Mouse (Mus musculus): ENCODE measurements around the gene Rab31. TPM values are rescaled to one million over a fixed set of nuclear protein-coding genes. Genes with fewer than 3 reads are reported as not detected.
A peak's percentile ranks its signal among the peaks of the same experiment; 100 is the strongest.

Gene Rab31
- polyA plus RNA-seq, 1 experiment from 2014 or later = 73.0 TPM

DNA sequence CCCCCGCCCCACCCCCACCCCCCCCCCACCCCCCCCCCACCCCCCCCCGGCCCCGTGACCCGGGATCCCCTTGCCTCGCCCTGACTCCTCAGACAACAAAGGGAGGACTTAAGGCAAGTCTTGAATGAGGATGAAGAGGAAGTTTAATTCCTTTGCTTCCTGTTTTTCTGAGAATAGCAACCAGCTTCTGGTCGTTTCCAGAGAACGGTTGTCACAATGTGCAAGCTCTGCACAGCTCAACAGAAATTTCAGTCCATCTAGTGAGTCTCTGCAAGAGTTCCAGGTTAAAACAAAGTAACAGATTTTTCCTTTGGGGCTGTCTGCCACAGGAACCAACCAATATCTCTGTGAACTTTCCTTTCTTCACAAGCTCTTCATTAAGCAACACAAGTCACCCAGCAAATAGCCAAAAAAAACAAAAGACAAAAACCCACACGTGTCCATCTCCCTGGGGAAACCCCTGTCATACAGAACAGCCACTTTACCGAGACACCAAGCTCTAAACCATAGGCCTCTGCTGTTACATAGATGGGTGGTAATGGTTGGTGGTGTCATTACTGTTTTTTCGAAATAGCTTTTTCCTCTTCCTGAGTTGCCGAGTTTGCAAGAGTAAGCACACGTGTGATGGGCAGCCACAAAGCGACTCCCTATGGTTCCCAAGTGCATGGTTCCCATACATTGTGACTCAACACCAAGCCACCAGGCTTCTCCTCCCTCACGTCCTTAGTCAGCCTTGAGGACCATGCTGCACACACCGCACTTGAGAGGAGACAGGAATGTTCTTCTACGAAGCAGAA, 42.4 kb downstream of the Rab31 start:
- H3K27ac ChIP-seq = no peak overlapping the region
- H3K9ac ChIP-seq = no peak overlapping the region
- H3K36me3 ChIP-seq = no peaks in the 10 kb centered on the region
- H3K9me3 ChIP-seq = no peaks in the 10 kb centered on the region
- no peak overlapping the region for H3K4me2 ChIP-seq
- no peaks in the 10 kb centered on the region for H3K4me1 ChIP-seq (replicated peaks)
- no peak overlapping the region for H3K4me3 ChIP-seq
- no peaks in the 10 kb centered on the region for H3K27me3 ChIP-seq
- 75% methylated on average over 16 of the region's 16 CpGs for WGBS
- no peak for ATAC-seq (ENCODE audit: low FRiP score)

DNA sequence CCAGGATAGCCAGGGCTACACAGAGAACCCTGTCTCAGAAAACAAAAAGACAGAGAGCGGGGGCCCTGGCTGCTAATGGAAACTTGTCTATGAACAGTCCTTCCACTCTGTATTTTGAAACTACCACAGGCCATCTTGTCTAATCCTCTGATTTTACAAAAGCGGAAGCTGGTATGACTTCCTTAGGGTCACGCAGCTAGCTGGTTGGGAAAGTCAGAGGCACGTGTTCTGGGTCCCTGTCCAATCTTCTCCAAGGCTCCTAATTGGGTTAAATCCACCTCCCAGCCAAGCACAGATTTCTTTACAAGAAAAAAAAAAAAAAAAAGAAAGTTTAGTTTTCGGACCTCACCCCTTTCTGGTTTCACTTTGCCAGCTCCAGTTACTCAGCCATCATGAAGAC, 45.8 kb downstream of the Rab31 start:
- H3K9me3 ChIP-seq = no peaks in the 10 kb centered on the region
- ATAC-seq (ENCODE audit: low FRiP score) = no peak
- WGBS = 89% methylated on average over 5 of the region's 5 CpGs
- H3K36me3 ChIP-seq = peaks cover 6% of the 10 kb centered on the region
- H3K27ac ChIP-seq = no peak overlapping the region
- H3K4me1 ChIP-seq (replicated peaks) = peaks cover 6% of the 10 kb centered on the region; the same call in 1 of the 2 replicates
- no peak overlapping the region for H3K4me2 ChIP-seq
- no peaks in the 10 kb centered on the region for H3K27me3 ChIP-seq
- H3K9ac ChIP-seq = no peak overlapping the region
- H3K4me3 ChIP-seq = no peak overlapping the region

DNA sequence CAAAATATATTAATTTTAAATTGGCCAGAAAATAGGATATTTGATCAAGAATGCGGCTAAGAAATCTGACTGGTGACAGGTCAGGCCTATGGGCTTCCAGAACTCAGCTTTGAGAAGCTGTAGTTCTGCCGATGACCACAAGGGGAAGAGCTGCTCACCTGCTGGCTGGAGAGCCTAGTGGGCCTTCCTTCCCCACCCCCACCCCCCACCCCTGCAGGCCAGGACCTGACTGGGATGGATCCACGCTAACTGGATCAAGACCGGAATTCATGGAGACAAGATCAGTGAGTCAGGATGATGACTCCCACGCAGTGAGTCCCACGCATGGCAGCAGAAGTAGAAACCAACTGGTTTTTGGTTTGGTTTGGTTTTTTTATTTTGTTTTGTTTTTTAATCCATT, 46.3 kb downstream of the Rab31 start:
- H3K4me1 ChIP-seq (replicated peaks) = peaks cover 6% of the 10 kb centered on the region; the same call in 1 of the 2 replicates
- H3K27ac ChIP-seq = 0 out of 2 replicates have a peak overlapping the region, but pooled peaks have one; percentile 18
- no peak overlapping the region for H3K4me2 ChIP-seq
- H3K36me3 ChIP-seq = peaks cover 11% of the 10 kb centered on the region
- no peak for ATAC-seq (ENCODE audit: low FRiP score)
- WGBS = 82% methylated on average over 6 of the region's 6 CpGs
- H3K27me3 ChIP-seq = no peaks in the 10 kb centered on the region
- no peaks in the 10 kb centered on the region for H3K9me3 ChIP-seq
- H3K4me3 ChIP-seq = no peak overlapping the region
- H3K9ac ChIP-seq = no peak overlapping the region

DNA sequence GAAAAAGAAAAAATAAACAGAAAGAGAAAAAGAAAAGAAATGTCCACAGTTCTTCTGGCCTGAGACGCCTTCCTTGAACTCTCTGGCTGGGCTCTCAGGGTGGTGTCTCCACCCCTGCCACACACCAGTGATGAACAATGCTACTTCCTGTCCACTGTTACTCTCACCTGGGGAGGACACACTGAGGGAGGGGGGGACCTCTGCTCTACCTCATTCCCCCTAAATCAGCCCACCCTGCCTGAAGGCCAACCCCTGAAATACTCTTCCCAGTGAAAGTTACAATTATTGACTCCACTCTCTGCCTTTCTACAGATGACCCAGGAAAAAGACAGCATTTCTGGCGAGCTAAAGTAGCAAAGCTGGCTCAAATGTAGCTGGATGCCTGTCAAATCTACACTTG, 46.7 kb downstream of the Rab31 start:
- 0 out of 2 replicates have a peak overlapping the region, but pooled peaks have one; percentile 18 for H3K27ac ChIP-seq
- no peak overlapping the region for H3K4me2 ChIP-seq
- peaks cover 12% of the 10 kb centered on the region for H3K36me3 ChIP-seq
- no peaks in the 10 kb centered on the region for H3K27me3 ChIP-seq
- H3K4me1 ChIP-seq (replicated peaks) = peaks cover 6% of the 10 kb centered on the region; the same call in 1 of the 2 replicates
- no peak for ATAC-seq (ENCODE audit: low FRiP score)
- H3K4me3 ChIP-seq = no peak overlapping the region
- no peak overlapping the region for H3K9ac ChIP-seq
- no peaks in the 10 kb centered on the region for H3K9me3 ChIP-seq
- 55% methylated on average over 2 of the region's 2 CpGs for WGBS

DNA sequence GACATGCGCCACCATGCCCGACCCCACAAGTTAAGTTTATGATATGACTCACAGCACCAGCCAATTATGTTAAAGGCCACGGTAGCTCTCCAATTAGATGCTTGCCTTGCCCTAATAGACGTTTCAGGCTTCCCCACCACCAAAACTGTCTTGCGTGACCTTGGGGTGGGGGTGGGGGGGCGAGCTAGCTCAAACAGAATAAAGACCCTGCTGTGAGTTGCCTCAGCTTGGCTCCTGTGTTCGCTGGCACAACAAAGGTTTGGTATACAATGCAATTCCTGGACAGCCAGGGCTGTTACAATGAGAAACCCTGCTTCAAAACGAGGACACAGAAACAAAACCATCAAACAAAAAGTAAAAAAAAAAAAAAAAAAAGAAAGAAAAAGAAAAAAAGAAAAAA, 47.2 kb downstream of the Rab31 start:
- Histone ChIP-seq H3K4me3 (no peak overlapping the region), H3K27me3 (no peaks in the 10 kb centered on the region), H3K9me3 (no peaks in the 10 kb centered on the region), H3K36me3 (peaks cover 16% of the 10 kb centered on the region), H3K9ac (no peak overlapping the region), H3K4me2 (no peak overlapping the region), H3K4me1 (replicated peaks) (peaks cover 6% of the 10 kb centered on the region; the same call in 1 of the 2 replicates), H3K27ac (no peak overlapping the region)
- WGBS = 27% methylated on average over 8 of the region's 8 CpGs
- ATAC-seq (ENCODE audit: low FRiP score) = no peak

DNA sequence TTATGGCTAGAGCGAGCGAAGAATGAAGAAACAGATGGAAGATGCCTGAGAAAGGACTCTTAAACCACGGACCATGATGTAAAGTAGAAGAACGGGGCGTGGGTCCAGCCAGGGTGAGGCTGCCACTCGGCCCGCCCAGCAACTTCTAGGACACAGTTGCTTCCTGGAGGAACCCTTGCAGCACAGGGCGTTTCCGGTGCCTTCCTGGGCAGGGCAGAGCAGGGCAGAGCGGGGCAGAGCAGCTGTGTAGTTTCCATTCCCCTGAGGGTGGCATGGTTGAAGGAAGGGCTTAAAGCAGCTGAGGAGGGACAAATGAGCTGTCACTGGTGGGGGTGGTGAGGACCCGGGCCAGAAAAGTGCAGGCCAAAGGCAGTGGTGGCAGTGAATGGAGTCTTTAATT, 48.3 kb downstream of the Rab31 start:
- Histone ChIP-seq H3K27ac (no peak overlapping the region), H3K4me2 (no peak overlapping the region), H3K4me3 (no peak overlapping the region), H3K36me3 (peaks cover 26% of the 10 kb centered on the region), H3K9me3 (no peaks in the 10 kb centered on the region), H3K4me1 (replicated peaks) (peaks cover 6% of the 10 kb centered on the region; the same call in 1 of the 2 replicates), H3K9ac (no peak overlapping the region), H3K27me3 (no peaks in the 10 kb centered on the region)
- 80% methylated on average over 10 of the region's 11 CpGs for WGBS
- ATAC-seq (ENCODE audit: low FRiP score) = no peak

DNA sequence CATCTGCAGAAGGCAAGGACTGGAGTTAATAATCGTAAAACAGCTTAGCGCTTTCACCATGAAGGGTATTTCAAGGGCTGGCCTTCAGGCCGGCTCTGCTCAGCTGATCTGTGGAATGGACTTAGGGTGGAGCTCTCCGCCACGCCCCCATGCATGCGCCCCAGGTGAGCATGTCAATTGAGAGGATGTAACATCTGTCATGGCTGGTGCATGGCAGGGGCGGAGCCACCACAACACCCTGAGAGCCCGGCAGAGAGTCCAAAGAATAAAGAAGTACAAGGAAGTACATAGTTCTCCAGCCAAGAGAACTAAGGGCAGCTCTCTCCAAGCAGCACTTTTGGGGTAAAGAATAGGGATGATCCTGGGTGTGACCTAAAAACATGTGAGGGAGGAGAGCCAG, 48.9 kb downstream of the Rab31 start:
- Histone ChIP-seq H3K36me3 (peaks cover 26% of the 10 kb centered on the region), H3K4me3 (no peak overlapping the region), H3K9me3 (no peaks in the 10 kb centered on the region), H3K9ac (no peak overlapping the region), H3K4me2 (no peak overlapping the region), H3K27me3 (no peaks in the 10 kb centered on the region), H3K27ac (no peak overlapping the region), H3K4me1 (replicated peaks) (peaks cover 6% of the 10 kb centered on the region; the same call in 1 of the 2 replicates)
- 91% methylated on average over 8 of the region's 8 CpGs for WGBS
- no peak for ATAC-seq (ENCODE audit: low FRiP score)

DNA sequence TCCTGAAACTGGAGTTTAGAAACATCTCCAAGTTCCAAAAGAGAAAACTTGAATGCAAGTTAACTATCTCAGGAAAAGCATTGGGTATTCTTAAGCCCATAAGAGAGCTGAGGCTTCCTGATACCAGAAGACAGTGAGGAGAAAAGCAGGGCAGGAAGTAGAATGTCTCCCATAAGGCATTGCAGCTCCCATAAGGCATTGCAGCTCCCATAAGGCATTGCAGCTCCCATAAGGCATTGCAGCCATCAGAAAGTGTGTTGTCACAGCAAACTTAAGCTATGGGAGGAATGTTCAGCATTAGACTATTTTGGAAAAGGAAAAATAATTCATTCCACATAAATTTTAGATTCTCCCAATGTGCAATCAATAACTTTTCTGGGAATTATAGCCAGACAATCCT, 51.2 kb downstream of the Rab31 start:
- H3K27me3 ChIP-seq = no peaks in the 10 kb centered on the region
- H3K9me3 ChIP-seq = no peaks in the 10 kb centered on the region
- no peak overlapping the region for H3K9ac ChIP-seq
- peaks cover 37% of the 10 kb centered on the region for H3K36me3 ChIP-seq
- no peak overlapping the region for H3K4me2 ChIP-seq
- no peak overlapping the region for H3K4me3 ChIP-seq
- ATAC-seq (ENCODE audit: low FRiP score) = no peak
- peaks cover 6% of the 10 kb centered on the region; the same call in 1 of the 2 replicates for H3K4me1 ChIP-seq (replicated peaks)
- H3K27ac ChIP-seq = no peak overlapping the region

DNA sequence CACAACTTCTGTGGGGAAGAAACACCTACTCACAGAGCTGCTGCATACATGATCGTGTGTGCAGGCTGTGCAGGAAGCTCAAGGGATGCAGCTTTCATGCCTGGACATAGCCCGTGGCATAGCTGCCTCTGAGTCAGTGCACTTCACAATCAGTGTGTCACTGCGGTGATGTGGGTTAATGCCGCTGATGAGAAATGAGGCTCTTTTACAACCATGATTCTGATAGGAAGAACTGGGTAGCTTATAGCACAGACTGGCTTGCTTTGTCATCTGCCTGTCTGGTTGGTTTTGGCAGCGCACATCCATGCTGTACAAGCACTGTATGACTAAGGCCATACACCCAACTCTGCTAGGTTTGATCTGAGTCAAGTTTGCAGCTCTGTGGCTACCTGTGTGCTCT, 52.7 kb downstream of the Rab31 start:
- WGBS = 92% methylated on average over 5 of the region's 5 CpGs
- Histone ChIP-seq H3K36me3 (peaks cover 42% of the 10 kb centered on the region), H3K4me1 (replicated peaks) (peaks cover 6% of the 10 kb centered on the region; the same call in 1 of the 2 replicates), H3K4me3 (no peak overlapping the region), H3K27me3 (no peaks in the 10 kb centered on the region), H3K9ac (no peak overlapping the region), H3K9me3 (no peaks in the 10 kb centered on the region), H3K27ac (no peak overlapping the region), H3K4me2 (no peak overlapping the region)
- ATAC-seq (ENCODE audit: low FRiP score) = no peak

DNA sequence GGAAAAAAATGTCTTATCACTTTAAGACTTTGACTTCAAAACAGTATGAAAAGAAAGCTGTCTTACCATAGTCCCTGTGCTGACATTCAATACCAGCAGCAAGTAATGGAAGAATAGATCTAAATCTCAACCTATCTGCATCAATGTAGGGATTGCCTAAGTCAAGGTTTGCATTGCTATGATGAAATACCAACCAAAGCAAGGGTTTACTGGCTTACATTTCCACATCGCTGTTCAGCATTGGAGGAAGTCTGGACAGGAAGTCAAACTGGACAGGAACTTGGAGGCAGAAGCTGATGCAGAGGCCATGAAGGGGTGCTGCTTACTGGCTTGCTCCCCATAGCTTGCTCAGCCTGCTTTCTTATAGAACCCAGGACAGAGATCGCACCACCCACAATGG, 54.0 kb downstream of the Rab31 start:
- 94% methylated on average over 2 of the region's 2 CpGs for WGBS
- peaks cover 46% of the 10 kb centered on the region for H3K36me3 ChIP-seq
- H3K27ac ChIP-seq = no peak overlapping the region
- no peaks in the 10 kb centered on the region for H3K4me1 ChIP-seq (replicated peaks)
- no peak for ATAC-seq (ENCODE audit: low FRiP score)
- H3K4me3 ChIP-seq = no peak overlapping the region
- no peaks in the 10 kb centered on the region for H3K9me3 ChIP-seq
- no peaks in the 10 kb centered on the region for H3K27me3 ChIP-seq
- no peak overlapping the region for H3K4me2 ChIP-seq
- no peak overlapping the region for H3K9ac ChIP-seq

DNA sequence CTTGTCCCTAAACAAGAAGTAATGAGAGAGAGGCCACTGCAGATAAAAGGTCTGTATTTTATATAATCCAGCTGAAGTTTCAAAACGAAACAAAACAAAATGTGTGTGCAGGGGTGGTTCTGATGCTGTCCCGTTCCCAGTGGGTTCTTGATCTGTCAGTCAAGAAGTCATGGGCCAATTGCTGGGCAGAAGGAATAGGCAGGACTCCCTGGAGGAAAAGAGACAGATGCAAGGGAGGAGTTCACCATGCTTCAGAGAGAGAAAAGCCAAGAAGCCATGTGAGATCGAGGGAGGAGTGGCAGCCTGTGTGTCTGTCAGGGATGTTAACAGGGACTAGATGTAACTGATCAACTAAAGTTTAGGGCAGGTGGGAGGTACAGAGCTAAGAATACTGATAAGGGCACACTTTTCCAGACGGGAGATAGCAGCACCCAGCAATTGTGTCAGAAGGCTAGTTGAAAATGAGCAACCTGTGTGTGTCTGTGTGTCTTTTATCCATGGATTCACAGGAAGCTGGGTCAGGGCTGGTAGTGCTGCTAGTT, 54.8 kb downstream of the Rab31 start:
- no peaks in the 10 kb centered on the region for H3K27me3 ChIP-seq
- no peak for ATAC-seq (ENCODE audit: low FRiP score)
- H3K4me3 ChIP-seq = no peak overlapping the region
- no peak overlapping the region for H3K4me2 ChIP-seq
- H3K9ac ChIP-seq = no peak overlapping the region
- H3K4me1 ChIP-seq (replicated peaks) = no peaks in the 10 kb centered on the region
- 78% methylated on average over 4 of the region's 4 CpGs for WGBS
- H3K9me3 ChIP-seq = no peaks in the 10 kb centered on the region
- H3K36me3 ChIP-seq = peaks cover 42% of the 10 kb centered on the region
- H3K27ac ChIP-seq = no peak overlapping the region

DNA sequence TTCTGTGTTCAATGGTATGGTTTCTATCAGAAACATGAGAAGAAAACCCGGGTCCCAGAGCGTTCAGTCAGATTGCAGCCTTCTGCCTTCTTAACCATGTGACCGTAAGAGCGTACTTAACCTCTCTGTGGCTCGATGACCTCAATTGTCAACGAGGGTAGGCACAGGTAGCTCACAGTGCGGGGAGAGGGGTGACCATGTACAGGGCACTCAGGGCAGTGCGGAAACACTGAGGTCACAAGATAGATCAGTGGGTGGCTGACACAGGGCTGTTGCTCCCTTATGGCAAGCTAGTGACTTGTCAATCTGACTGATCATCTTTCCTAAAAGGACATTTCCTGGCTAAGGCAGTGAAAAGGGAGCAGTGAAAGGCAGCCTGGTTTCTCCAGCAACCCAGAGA, 58.5 kb downstream of the Rab31 start:
- Histone ChIP-seq H3K27me3 (no peaks in the 10 kb centered on the region), H3K4me1 (replicated peaks) (no peaks in the 10 kb centered on the region), H3K4me3 (no peak overlapping the region), H3K27ac (no peak overlapping the region), H3K4me2 (no peak overlapping the region), H3K9me3 (peaks cover 16% of the 10 kb centered on the region), H3K9ac (no peak overlapping the region), H3K36me3 (peaks cover 47% of the 10 kb centered on the region)
- 0 out of 2 replicates have a peak, but pooled peaks have one; percentile 54 for ATAC-seq (ENCODE audit: low FRiP score)
- WGBS = 65% methylated on average over 8 of the region's 8 CpGs
